Mouse (Mus musculus) heart, postnatal 14 days (tissue): ENCODE data around the gene Baiap2. TPM values are rescaled to one million over a fixed set of nuclear protein-coding genes. Genes with fewer than 3 reads are reported as not detected.
A peak's percentile ranks its signal among the peaks of the same experiment; 100 is the strongest.

Source experiments
- DNase-seq, 2 experiments: peaks; one replicate each; pipeline ENCODE4 v3.0.0; 2021 to 2022
- intact Hi-C: fragments of 180-260 bp; cut with DNase I; formaldehyde crosslinking; loops from one replicate; pipeline ENCODE4 v1.15.1; 2025
- total RNA-seq, 2 experiments: library from RNA; stranded (reverse); gene quantifications; 2 replicates each; pipeline ENCODE4 v1.2.3; 2021

Baiap2 gene
- total RNA-seq, 2 experiments from 2014 or later: 9.2 to 10.3 TPM

DNA sequence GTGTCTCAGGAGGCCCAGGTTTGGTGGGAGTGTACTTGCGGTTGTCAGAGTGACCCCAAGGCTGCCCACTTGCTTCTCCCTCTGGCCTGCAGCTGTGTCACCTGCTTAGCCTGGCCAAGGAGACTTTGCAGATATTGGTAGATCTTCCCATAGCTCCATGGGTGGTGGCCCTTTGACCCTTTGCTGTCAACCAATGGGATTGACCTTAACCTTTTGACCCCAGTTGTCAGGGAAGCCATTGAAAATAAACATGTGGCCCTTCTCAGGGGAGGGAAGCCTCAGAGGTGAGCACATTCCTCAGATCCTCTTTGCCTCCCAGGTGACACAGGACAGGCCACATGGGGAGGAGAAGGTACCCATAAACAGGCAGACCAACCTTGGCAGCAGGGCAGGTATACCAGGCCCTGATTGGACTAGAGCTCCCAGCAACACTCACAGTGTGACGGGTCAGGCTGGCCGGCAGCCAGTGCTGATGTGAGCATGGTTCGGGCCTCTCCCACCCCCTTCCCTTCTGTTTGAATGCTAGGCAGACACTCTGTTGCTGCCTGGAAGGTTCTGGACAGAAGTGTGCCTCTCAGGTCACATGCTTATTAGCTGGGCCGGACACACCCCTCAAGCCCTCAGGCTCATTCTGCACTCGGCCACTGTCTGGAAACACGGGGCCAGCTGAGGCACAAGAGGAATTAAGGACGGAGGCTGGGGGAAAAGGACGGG is 87.0 kb downstream of the Baiap2 start:
- no peak for DNase-seq
- intact Hi-C loops: loop anchor here (1.0 to 2.0 kb wide), 2 partner anchors 36 to 69 kb away; partner anchors contain the start of genes Ndufaf8 and Tepsin

DNA sequence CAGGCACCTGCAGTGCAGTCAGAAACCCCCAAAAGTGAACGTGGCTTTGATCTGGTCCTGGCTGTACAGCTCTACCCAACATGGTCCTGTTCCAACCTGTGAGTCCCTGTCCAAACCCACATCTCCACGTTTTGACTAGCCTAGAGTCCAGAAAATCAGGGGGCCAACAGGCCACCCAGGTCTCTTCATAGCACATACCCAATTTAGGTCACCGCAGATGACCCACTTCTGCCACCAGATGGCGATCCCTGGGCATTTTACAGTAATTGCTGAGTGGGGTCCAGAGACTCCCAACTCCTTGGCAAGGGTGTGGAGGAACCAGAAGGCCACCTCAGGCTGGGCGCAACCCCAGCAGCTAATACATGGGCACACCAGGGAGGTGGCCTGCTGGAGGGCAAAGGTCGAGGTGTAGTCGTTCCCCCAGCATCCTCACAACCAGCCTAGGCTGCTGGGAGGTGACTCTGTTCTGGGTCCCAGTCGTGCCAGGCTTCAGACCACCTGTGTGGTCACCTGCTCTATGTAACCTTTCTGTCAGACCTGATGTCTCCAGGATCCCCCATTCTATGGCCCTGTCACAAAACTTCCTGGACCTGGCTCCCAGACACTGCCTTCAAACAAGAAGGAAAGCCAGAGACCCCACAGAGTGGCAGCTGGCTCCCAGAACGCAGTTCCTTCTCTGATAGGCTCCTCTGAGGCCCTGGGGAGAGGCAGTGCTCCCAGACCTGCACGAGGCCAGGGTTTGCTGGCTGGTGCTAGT is 87.8 kb downstream of the Baiap2 start:
- intact Hi-C loops: loop anchor here (1.0 to 2.0 kb wide), 2 partner anchors 35 to 68 kb away; partner anchors contain the start of genes Ndufaf8 and Tepsin
- DNase-seq: peak; percentile 62 to 75

GRCm38 (mm10) chr11:120032052-120032451 is 89.5 kb downstream of the Baiap2 start:
- intact Hi-C loops: no loop called here
- DNase-seq: no peak

DNA sequence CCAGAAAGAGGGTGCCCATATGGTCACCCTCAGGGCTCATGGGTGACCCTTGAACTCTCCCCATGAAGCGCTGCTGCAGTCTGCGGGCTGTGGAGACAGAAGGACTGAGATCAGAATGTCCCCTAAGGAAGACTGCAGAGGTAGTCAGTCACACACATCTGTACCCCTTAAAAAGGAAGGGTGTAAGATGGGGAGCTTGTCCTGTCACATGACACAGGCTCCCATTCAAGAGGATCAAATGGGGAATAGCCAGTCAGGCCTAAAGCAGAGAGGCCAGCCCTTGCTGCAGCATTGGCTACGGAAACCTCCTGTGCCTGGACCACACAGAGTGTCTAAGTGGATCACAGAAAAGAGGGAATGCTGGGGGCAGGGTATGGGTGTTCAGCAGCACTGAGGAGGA is 90.9 kb downstream of the Baiap2 start:
- intact Hi-C loops: no loop called here
- no peak for DNase-seq

- no peak for DNase-seq
- intact Hi-C loops: no loop called here
Observed at GRCm38 (mm10) chr11:120034306-120034705, 91.7 kb downstream of the Baiap2 start.

DNA sequence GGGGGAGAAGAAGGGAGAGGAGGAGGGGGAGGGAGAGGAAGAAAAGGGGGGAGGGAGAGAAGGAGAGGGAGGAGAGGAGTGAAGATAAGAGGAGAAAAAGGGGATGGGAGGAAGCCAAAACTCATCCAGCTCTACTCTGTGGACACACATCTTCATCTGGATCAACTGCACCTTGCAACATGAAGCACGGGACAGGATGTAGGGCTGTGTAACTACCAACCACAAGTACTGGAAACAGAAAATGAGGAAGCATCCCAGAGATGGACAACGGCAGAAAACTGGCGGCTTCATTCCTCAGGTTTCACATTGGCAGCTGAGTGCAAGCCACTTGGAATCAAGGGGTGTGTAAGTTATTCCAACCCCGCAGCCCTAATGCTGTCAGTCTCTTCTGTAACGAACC is 92.2 kb downstream of the Baiap2 start:
- intact Hi-C loops: no loop called here
- DNase-seq: no peak

- peak in 1 of 2 experiments; percentile 41 for DNase-seq
- intact Hi-C loops: no loop called here
Observed at GRCm38 (mm10) chr11:120039581-120039980, 97.0 kb downstream of the Baiap2 start.

GRCm38 (mm10) chr11:120040440-120040839 is 97.9 kb downstream of the Baiap2 start:
- no peak for DNase-seq
- intact Hi-C loops: no loop called here

DNA sequence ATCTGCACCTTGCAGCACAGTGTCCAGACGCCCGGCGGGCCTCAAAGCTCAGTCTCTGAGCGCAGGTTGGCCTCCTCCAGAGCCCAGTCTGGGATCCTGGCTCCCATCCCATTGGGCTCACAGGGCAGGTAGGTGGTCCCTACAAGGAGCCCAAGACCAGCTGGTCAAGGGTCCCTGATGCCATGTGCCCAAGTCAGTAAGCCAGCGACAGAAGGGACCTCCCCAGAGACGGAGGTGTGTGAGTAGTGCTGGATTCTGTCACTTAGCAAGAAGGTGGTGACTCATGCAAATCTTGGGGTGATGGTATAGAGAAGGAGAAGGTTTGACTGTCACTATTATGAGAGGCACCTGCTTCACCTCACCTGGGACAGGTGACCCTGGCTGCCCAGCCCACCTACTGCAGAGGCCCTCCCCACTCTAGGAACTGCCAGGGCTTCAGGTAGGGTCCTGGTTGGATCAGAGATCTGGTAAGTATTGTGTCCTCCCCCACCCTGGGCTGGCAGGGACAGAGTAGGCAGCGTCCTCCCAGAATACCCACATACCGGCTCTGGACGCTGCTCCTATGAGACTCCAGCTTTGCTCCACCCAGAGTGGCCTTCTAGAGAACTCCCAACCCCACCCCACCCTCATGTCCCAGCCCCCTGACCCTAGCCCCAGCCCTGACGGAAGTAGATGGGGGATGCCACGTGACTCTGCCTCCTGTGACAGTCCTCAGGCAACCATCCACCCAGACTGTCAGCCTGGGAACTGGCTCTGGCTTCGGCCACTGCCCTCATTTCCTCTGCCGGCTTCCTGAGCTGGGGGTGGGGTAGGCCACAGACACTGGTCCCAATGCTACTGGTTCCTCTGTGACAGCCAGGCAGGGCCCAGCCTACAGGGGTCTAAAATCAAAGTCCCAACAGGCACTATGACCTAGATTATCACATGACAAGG is 98.9 kb downstream of the Baiap2 start:
- peak; percentile 79 for DNase-seq
- intact Hi-C loops: no loop called here

DNA sequence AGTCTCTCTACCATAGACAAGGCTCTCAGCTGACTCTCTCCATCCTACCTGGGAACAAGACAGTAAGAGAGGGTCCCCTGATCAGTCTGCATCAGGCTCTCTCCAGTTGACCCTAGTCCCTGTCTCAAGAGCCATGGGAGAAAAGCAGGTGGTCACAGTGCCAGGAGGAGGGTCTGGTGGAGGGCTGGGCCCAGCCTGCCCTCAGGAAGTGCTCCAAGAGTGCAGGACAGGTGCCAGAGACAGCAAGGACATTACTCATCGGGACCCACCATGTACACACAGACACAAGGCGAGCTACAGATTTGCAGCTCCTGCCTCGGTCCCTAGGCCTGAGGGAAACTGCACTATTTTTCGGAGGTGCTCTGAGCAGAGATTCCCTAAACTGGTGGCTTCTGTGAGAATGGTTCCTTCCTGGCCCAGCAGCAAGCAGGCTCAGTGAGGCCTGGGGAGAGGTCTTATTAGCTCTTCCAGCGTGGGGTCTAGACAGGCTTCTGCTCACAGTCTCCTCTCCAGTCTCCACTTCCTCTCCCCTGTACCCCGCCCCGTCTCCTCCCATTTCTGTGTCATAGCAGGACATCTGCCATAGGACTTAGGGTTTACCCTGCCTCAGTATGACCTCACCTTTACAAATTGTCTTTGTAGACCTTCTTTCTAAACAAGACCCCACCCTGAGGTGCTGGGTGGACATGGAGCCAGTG is 99.7 kb downstream of the Baiap2 start:
- DNase-seq: peak in 1 of 2 experiments; percentile 46
- intact Hi-C loops: no loop called here

- no peak for DNase-seq
- intact Hi-C loops: no loop called here
Observed at GRCm38 (mm10) chr11:120045341-120045740, 102.8 kb downstream of the Baiap2 start.

GRCm38 (mm10) chr11:120045839-120046552 is 103.4 kb downstream of the Baiap2 start:
- peak; percentile 43 to 44 for DNase-seq
- intact Hi-C loops: no loop called here

- peak; percentile 29 to 36 for DNase-seq
- intact Hi-C loops: no loop called here
Observed at GRCm38 (mm10) chr11:120046553-120047191, 104.1 kb downstream of the Baiap2 start, which contains the start of gene Aatk. Gene Aatk, minus strand, starts transcription at chr11:120047167.

- no peak for DNase-seq
- intact Hi-C loops: no loop called here
Observed at GRCm38 (mm10) chr11:120047531-120048251, 105.1 kb downstream of the Baiap2 start.

DNA sequence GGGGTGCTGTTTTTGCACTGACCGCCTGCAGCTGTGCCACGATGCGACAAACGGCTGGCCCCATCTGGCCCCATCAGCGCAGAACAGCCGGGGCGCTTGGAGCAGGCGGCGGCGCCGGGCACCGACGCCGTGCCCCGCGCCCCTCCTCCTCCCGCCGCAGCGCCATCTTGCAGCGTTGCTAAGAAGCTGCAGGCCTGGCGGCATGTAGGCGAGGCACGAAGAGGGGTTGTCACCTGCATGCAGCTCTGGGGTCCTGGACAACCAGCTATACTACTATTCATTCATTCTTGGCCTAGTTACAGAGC is 105.6 kb downstream of the Baiap2 start:
- intact Hi-C loops: no loop called here

DNA sequence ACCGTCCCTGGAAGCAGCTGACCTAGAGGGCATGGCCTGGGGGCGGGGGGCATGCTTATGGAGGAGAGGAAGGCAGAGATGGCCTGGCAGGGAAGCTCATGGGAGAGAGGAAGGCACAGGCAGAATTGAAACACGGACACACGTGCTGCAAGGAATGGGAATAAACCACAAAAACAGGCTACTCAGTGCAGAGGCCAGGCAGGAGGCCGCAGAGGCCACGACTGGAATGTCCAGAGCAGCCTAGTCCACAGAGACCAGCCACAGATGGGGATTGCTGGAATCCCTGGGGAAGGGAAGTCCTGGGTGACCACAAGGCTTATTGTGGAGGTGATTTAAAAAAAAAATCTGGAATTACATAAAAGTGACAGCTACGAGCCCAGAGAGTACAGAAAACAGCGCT is 106.5 kb downstream of the Baiap2 start:
- no peak for DNase-seq
- intact Hi-C loops: no loop called here

More for the DNA sequence above, 105.6 kb downstream of the Baiap2 start:
- DNase-seq: no peak

DNA sequence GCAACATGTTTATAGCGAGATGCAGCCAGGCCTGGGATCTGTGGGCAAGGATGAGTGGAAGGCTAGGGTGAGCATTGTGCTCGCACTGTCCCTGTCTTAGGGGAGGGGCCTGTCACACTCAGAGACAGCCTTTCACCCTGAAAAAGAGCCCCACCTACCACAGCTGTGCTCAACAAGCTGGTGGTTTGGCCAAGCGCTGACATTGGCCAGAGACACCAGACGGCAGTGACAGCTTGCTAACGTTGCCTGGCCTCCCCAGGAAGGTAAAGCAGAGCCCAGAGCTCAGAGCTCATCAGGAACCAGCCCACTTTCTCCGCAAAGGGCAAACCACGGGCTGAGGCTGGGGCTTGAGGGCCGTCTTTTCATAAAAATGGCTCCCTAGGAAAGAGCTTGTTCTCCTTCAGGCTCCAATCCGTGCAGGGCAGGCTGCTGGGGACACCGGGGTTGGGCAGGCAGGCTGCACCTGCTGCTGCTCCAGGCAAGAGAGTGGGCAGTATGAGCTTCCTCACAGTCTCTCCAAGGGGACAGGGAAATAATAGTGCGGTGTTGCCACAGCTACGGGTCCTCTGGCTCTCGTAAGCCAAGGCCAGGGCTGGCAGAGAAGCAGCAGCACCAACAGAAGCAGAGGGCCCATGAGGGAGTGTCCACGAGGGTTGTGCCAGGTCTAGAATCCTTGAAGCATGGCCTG is 108.7 kb downstream of the Baiap2 start:
- intact Hi-C loops: no loop called here

DNA sequence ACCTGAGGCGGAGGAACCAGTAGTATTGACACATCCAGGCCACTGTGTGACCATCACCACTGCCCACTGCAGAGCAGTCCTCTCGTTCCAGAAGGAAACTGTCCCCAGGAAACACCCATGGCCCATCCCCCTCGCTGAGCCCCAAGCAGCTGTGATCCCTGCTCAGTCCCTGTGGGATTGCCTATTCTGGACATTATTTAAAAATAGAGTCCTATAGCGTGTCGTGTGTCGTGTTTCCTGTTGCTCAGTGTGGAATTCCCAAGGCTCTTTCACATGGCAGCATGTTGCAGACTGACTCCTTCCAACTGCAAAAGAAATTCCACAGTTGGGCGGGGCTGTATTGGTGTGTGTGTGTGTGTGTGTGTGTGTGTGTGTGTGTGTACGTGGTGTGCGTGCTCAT is 109.7 kb downstream of the Baiap2 start:
- peak; percentile 43 to 48 for DNase-seq
- intact Hi-C loops: no loop called here

More for the DNA sequence above, 108.7 kb downstream of the Baiap2 start:
- no peak for DNase-seq
